Mouse (Mus musculus) hindbrain, embryonic 16.5 days (tissue): ENCODE measurements around the gene Dbi. TPM values are rescaled to one million over a fixed set of nuclear protein-coding genes. Genes with fewer than 3 reads are reported as not detected.
A peak's percentile ranks its signal among the peaks of the same experiment; 100 is the strongest.

ENCODE experiments used
- ATAC-seq: fragments of 200-750 bp; cut with Nextera tagmentation; 2 replicates; pipeline ENCODE4 v1.8.0; 2017; ENCODE audit warnings: moderate TSS enrichment, moderate library complexity
- H3K27ac ChIP-seq: fragments of 300-500 bp; sonication (generic); 2 replicates; pipeline ENCODE4 v1.5.1; 2014; ENCODE audit warnings: low read depth, mild to moderate bottlenecking, control low read depth, low read length, moderate library complexity
- H3K27me3 ChIP-seq: fragments of 300-500 bp; sonication (generic); replicated peaks from 2 replicates; pipeline ENCODE4 v1.6.1; 2014; ENCODE audit warnings: low read length; ENCODE audit not compliant: control insufficient read depth, insufficient read depth
- H3K36me3 ChIP-seq: fragments of 300-500 bp; sonication (generic); 2 replicates; pipeline ENCODE4 v1.6.1; 2014; ENCODE audit warnings: mild to moderate bottlenecking, low read length, moderate library complexity, mixed read lengths; ENCODE audit not compliant: control insufficient read depth, insufficient read depth
- H3K4me1 ChIP-seq: fragments of 300-500 bp; sonication (generic); 2 replicates; pipeline ENCODE4 v1.6.1; 2014; ENCODE audit warnings: low read depth, low read length; ENCODE audit not compliant: control insufficient read depth, insufficient read depth
- H3K4me2 ChIP-seq: fragments of 300-500 bp; sonication (generic); 2 replicates; pipeline ENCODE4 v1.6.1; 2014; ENCODE audit warnings: mild to moderate bottlenecking, low read length, control low read depth, moderate library complexity
- H3K4me3 ChIP-seq: fragments of 300-500 bp; sonication (generic); 2 replicates; pipeline ENCODE4 v1.5.1; 2014; ENCODE audit warnings: mild to moderate bottlenecking, low read length, control low read depth, moderate library complexity
- H3K9ac ChIP-seq: fragments of 300-500 bp; sonication (generic); 2 replicates; pipeline ENCODE4 v1.6.1; 2014; ENCODE audit warnings: low read depth, mild to moderate bottlenecking, control low read depth, low read length, moderate library complexity
- H3K9me3 ChIP-seq: fragments of 300-500 bp; sonication (generic); 2 replicates; pipeline ENCODE4 v1.6.1; 2014; ENCODE audit warnings: mild to moderate bottlenecking, low read length, moderate library complexity; ENCODE audit not compliant: control insufficient read depth
- WGBS: fragments of 180-500 bp; shearing (Covaris S2); extraction: QIAGEN DNeasy Blood & Tissue Kit; methylation state at CpG from one replicate; pipeline ENCODE4 v1.1.7; 2014; 5-methylcytosine and 5-hydroxymethylcytosine counted together
- polyA plus RNA-seq: library from polyadenylated mRNA; unstranded; fragments of >200 nt; fragmentation: Nextera tagmentation; extraction: Ambion mirVana; gene quantifications from 2 replicates; pipeline ENCODE4 v1.2.1, GENCODE M21; 2015

The Dbi gene
- 1,503 and 1,756 TPM in 2 replicates for polyA plus RNA-seq

DNA sequence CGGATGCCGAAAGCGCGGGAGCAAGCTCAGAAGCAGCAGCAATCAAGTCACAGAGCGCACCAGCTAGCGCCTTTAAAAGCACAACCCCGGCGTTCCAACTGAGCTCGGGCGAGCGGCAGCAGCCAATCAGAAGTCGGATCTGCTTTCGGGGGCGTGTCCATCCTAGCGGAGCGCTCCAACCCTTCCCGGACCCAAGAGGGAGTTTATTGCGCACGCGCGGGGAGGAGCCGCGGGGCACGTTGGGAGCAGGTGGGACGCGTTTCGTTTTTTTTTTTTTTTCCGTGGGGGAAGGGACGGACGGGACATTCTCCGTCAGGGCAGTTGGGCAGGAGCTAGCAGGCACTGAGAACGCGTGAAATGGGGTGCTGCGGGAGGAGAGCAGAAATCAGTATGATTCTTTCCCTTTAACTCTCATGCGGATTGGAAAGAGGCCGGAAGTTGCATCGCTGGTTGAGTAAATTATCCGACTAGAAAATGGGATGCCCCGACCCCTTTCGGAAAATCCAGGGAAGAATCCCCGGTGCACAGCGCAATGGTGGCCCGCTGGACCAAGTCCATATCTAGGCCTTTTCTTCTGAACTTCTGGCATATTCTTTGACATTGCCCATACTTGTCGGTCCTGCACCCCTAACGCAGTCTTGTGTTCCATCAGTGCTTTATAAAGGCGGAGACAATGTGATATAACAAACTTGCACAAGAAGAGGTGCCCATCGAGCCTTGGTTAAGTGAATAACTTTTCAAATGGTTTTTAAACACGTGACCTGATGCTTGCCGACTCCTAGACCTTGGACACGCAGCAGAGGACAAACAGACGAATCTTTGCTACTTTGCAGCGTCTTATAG, at the start of gene Dbi, which contains the start of gene 3110009E18Rik:
Dbi (minus strand) TSS at position 110 of the 843 bp plus-strand sequence.
3110009E18Rik (plus strand) TSS at position 219 of the 843 bp plus-strand sequence.
- H3K4me1 ChIP-seq, result peaks cover 19% of the 10 kb centered on the region
- H3K27ac ChIP-seq, result peak within 1 kb of the TSS; percentile 92
- peak within 1 kb of the TSS; percentile 79 for H3K4me2 ChIP-seq
- peak within 1 kb of the TSS; percentile 74 for H3K4me3 ChIP-seq
- H3K36me3 ChIP-seq, result peaks cover 2% of the 10 kb centered on the region; the same call in 1 of the 2 replicates
- peak within 1 kb of the TSS; percentile 80 for H3K9ac ChIP-seq
- H3K9me3 ChIP-seq, result no peaks in the 10 kb centered on the region
- WGBS, result 1% methylated on average over 52 of the region's 52 CpGs
- no peaks in the 10 kb centered on the region for H3K27me3 ChIP-seq
- peak; percentile 94 for ATAC-seq

DNA sequence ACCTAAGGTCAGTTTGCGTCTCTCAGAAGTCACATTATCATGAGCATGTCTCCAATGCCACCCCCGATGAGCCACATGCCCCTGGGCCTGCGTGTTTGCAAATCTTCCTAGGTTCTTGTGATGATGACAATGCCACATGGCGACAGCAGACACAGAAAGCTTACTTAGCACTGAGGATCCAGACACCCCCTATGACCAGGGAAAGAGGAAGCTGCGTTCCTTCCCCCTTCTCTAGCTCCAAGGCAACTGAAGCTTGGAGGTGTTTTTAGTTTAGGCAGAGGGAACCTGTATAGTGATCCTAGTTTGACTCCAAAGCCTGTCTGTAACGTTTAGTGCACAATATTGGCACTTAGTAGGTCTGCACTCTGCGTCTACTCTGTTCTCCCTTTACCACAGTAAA, 49.4 kb upstream of the Dbi start:
- H3K4me3 ChIP-seq, result no peak overlapping the region
- no peaks in the 10 kb centered on the region for H3K27me3 ChIP-seq
- H3K36me3 ChIP-seq, result no peaks in the 10 kb centered on the region
- WGBS, result 88% methylated on average over 7 of the region's 7 CpGs
- H3K4me1 ChIP-seq, result no peaks in the 10 kb centered on the region
- no peak overlapping the region for H3K4me2 ChIP-seq
- no peak for ATAC-seq
- H3K27ac ChIP-seq, result no peak overlapping the region
- H3K9me3 ChIP-seq, result no peaks in the 10 kb centered on the region
- no peak overlapping the region for H3K9ac ChIP-seq

DNA sequence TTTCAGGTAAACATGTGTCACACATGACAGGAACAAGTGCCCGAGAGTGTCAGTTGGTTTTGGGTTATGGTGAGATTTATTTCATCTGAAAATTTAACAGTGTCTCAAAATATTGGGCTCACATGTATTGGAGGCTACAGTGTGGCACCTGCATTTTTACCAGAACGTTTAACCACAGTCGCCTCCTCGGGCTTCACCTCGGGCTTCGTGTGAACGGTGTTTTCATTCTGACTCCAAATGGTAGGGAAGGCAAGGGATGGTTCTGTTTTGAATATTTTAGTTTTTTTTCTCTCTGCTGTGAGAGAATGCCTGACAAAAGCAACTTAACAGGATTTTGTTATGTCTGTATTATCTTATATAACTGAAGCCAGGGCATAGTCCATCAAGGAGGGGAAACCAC, 47.8 kb upstream of the Dbi start:
- no peaks in the 10 kb centered on the region for H3K27me3 ChIP-seq
- no peaks in the 10 kb centered on the region for H3K4me1 ChIP-seq
- ATAC-seq, result no peak
- H3K9ac ChIP-seq, result no peak overlapping the region
- no peaks in the 10 kb centered on the region for H3K36me3 ChIP-seq
- no peaks in the 10 kb centered on the region for H3K9me3 ChIP-seq
- no peak overlapping the region for H3K4me3 ChIP-seq
- 87% methylated on average over 7 of the region's 7 CpGs for WGBS
- no peak overlapping the region for H3K27ac ChIP-seq
- no peak overlapping the region for H3K4me2 ChIP-seq

DNA sequence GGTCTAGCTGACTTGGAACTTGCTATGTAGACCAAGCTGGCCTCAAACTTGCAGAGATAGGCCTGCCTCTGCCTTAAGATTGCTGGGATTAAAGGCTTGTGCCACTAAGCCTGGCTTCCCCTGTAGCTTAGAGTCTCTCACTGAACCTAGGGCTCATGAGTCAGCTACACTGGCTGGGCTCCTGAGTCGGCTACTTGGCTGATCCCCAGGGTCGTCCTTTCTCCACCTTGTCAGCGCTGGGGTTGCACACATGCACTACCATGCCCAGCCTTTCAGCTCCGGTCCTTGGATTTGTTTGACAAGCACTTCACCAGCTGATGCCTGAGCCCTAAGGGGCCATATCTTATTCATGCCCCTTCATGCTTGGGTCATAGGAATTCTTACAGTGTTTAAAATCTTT, 47.1 kb upstream of the Dbi start:
- Histone ChIP-seq H3K9me3 (no peaks in the 10 kb centered on the region), H3K4me1 (no peaks in the 10 kb centered on the region), H3K27me3 (no peaks in the 10 kb centered on the region), H3K9ac (no peak overlapping the region), H3K4me3 (no peak overlapping the region), H3K27ac (no peak overlapping the region), H3K36me3 (no peaks in the 10 kb centered on the region), H3K4me2 (no peak overlapping the region)
- no peak for ATAC-seq
- 65% methylated on average over 4 of the region's 4 CpGs for WGBS

DNA sequence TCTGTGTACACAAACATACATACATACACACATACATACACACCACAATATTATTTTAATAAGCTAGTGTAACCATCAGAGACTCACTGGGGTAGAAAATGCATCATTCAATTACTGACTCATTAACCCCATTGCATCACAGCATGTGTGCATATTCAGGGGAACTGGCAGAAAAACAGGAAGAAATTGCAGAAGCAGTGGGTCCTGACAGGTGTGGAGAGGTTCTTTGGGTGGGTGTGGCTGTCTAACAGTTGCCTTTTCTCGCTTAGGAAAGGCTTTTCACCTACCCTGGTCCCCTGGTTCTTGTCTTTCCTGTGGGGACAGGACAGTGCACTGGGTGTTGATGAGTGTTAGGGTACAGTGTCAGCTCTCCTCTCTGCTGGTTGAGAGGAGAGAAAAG, 41.7 kb upstream of the Dbi start:
- Histone ChIP-seq H3K36me3 (no peaks in the 10 kb centered on the region), H3K9ac (no peak overlapping the region), H3K9me3 (no peaks in the 10 kb centered on the region), H3K4me3 (no peak overlapping the region), H3K4me1 (no peaks in the 10 kb centered on the region), H3K27ac (no peak overlapping the region), H3K27me3 (no peaks in the 10 kb centered on the region), H3K4me2 (no peak overlapping the region)
- no peak for ATAC-seq
- 71% methylated on average over 1 of the region's 1 CpGs for WGBS

DNA sequence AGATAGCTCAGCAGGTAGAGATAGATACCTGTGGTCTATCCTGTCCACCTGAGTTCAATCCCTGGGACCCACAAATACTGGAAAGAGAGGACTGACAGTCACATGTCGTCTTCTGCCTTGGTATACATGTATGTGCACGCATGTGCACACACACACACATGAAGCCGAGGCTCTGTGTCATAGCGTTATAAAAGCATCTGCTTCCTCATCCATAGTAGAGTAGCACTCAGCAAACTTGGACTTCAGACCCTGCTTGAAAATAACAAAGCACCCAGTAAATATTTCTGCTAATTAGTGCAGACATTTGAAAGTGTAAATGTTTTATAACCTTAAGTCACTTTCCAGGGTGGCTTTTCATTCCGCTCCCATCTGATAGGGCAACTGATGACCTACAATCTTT, 40.6 kb upstream of the Dbi start:
- H3K9me3 ChIP-seq, result no peaks in the 10 kb centered on the region
- no peak overlapping the region for H3K4me2 ChIP-seq
- ATAC-seq, result no peak
- H3K27me3 ChIP-seq, result no peaks in the 10 kb centered on the region
- H3K9ac ChIP-seq, result no peak overlapping the region
- no peak overlapping the region for H3K27ac ChIP-seq
- no peaks in the 10 kb centered on the region for H3K36me3 ChIP-seq
- 93% methylated on average over 5 of the region's 5 CpGs for WGBS
- no peak overlapping the region for H3K4me3 ChIP-seq
- H3K4me1 ChIP-seq, result no peaks in the 10 kb centered on the region

DNA sequence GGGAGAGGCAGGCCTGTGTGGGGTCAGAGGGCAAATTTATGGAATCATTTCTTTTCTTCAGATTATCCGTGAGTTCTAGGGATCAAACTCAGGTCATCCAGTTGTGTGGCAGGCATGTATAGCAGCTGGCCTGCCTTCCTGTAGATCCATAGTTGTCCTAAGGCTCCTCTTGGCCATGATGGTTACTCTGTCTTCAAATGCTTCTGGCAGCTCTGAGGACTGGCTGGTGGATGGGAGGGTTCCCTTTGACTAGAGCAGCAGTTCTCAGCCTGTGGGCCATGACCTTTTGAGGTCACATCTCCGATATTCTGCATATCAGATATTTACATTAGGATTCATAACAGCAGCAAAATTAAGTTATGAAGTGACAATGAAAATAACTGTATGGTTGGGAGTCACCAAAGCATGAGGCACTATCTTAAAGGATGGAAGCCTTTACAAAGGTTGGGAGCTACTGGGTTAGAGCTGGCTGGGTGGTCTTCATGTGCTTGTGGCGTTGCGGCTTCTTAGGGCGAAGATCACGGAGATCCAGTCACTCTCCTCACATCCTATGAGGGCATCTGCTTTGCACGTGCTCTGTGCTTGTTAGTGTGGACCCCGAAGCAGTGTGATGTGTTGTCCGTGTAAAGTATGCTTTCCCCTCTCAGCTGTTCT, 37.7 kb upstream of the Dbi start:
- no peak overlapping the region for H3K4me2 ChIP-seq
- no peaks in the 10 kb centered on the region for H3K9me3 ChIP-seq
- no peak for ATAC-seq
- no peak overlapping the region for H3K9ac ChIP-seq
- 89% methylated on average over 9 of the region's 9 CpGs for WGBS
- H3K36me3 ChIP-seq, result no peaks in the 10 kb centered on the region
- H3K27me3 ChIP-seq, result no peaks in the 10 kb centered on the region
- no peak overlapping the region for H3K27ac ChIP-seq
- H3K4me3 ChIP-seq, result no peak overlapping the region
- no peaks in the 10 kb centered on the region for H3K4me1 ChIP-seq

DNA sequence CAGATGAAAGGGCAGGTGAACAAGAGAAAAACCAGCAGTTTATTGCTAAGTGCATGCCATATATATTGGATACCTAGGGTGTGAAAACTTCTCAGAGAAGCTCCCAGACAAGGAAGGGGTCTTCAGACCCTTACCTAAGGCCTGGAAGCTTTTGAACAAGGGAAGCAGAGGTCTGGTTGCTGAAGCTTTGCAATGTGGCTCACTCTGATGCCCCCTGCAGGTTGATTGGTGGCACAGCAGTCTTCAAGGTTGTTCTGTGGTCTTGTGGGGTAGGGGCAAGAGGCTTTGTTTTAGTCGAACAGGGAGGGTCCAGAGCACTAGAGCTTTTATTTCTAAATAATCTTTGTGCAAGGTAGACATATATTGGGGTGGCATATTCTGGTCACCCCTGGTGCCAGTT, 34.4 kb upstream of the Dbi start:
- Histone ChIP-seq H3K27me3 (no peaks in the 10 kb centered on the region), H3K9ac (no peak overlapping the region), H3K4me3 (no peak overlapping the region), H3K27ac (no peak overlapping the region), H3K4me2 (no peak overlapping the region), H3K4me1 (no peaks in the 10 kb centered on the region), H3K36me3 (no peaks in the 10 kb centered on the region), H3K9me3 (no peaks in the 10 kb centered on the region)
- ATAC-seq, result no peak
- 33% methylated on average over 1 of the region's 1 CpGs for WGBS

DNA sequence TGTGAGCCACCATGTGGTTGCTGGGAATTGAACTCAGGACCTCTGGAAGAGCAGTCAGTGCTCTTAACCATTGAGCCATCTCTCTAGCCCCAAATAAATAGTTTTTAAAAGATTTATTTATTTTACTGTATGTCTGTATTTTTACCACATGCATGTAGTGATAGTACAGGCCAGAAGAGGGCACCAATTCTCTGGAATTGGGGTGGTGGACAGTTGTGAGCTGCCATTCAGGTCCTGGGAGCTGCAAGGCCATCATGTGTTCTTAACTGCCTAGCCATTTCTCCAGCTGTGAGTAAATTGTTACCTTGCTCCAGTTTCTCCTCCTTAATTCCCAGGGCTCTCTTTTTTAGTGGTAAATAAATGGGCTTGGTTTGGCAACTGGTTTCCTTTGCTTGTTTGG, 33.4 kb upstream of the Dbi start:
- no peak for ATAC-seq
- no peak overlapping the region for H3K4me2 ChIP-seq
- no peaks in the 10 kb centered on the region for H3K36me3 ChIP-seq
- H3K9me3 ChIP-seq, result no peaks in the 10 kb centered on the region
- H3K27ac ChIP-seq, result no peak overlapping the region
- H3K4me3 ChIP-seq, result no peak overlapping the region
- H3K27me3 ChIP-seq, result no peaks in the 10 kb centered on the region
- H3K4me1 ChIP-seq, result no peaks in the 10 kb centered on the region
- H3K9ac ChIP-seq, result no peak overlapping the region
